Mouse (Mus musculus) hindbrain, embryonic 16.5 days (tissue): ENCODE measurements around the gene Akp3. TPM values are rescaled to one million over a fixed set of nuclear protein-coding genes. Genes with fewer than 3 reads are reported as not detected.
A peak's percentile ranks its signal among the peaks of the same experiment; 100 is the strongest.

ENCODE experiments used
- ATAC-seq: fragments of 200-750 bp; cut with Nextera tagmentation; 2 replicates; pipeline ENCODE4 v1.8.0; 2017; ENCODE audit warnings: moderate TSS enrichment, moderate library complexity
- H3K27ac ChIP-seq: fragments of 300-500 bp; sonication (generic); 2 replicates; pipeline ENCODE4 v1.5.1; 2014; ENCODE audit warnings: low read depth, mild to moderate bottlenecking, control low read depth, low read length, moderate library complexity
- H3K27me3 ChIP-seq: fragments of 300-500 bp; sonication (generic); replicated peaks from 2 replicates; pipeline ENCODE4 v1.6.1; 2014; ENCODE audit warnings: low read length; ENCODE audit not compliant: control insufficient read depth, insufficient read depth
- H3K36me3 ChIP-seq: fragments of 300-500 bp; sonication (generic); 2 replicates; pipeline ENCODE4 v1.6.1; 2014; ENCODE audit warnings: mild to moderate bottlenecking, low read length, moderate library complexity, mixed read lengths; ENCODE audit not compliant: control insufficient read depth, insufficient read depth
- H3K4me1 ChIP-seq: fragments of 300-500 bp; sonication (generic); 2 replicates; pipeline ENCODE4 v1.6.1; 2014; ENCODE audit warnings: low read depth, low read length; ENCODE audit not compliant: control insufficient read depth, insufficient read depth
- H3K4me2 ChIP-seq: fragments of 300-500 bp; sonication (generic); 2 replicates; pipeline ENCODE4 v1.6.1; 2014; ENCODE audit warnings: mild to moderate bottlenecking, low read length, control low read depth, moderate library complexity
- H3K4me3 ChIP-seq: fragments of 300-500 bp; sonication (generic); 2 replicates; pipeline ENCODE4 v1.5.1; 2014; ENCODE audit warnings: mild to moderate bottlenecking, low read length, control low read depth, moderate library complexity
- H3K9ac ChIP-seq: fragments of 300-500 bp; sonication (generic); 2 replicates; pipeline ENCODE4 v1.6.1; 2014; ENCODE audit warnings: low read depth, mild to moderate bottlenecking, control low read depth, low read length, moderate library complexity
- H3K9me3 ChIP-seq: fragments of 300-500 bp; sonication (generic); 2 replicates; pipeline ENCODE4 v1.6.1; 2014; ENCODE audit warnings: mild to moderate bottlenecking, low read length, moderate library complexity; ENCODE audit not compliant: control insufficient read depth
- WGBS: fragments of 180-500 bp; shearing (Covaris S2); extraction: QIAGEN DNeasy Blood & Tissue Kit; methylation state at CpG from one replicate; pipeline ENCODE4 v1.1.7; 2014; 5-methylcytosine and 5-hydroxymethylcytosine counted together
- polyA plus RNA-seq: library from polyadenylated mRNA; unstranded; fragments of >200 nt; fragmentation: Nextera tagmentation; extraction: Ambion mirVana; gene quantifications from 2 replicates; pipeline ENCODE4 v1.2.1, GENCODE M21; 2015

The Akp3 gene
- polyA plus RNA-seq, 1 experiment from 2014 or later: 0.09 TPM

DNA sequence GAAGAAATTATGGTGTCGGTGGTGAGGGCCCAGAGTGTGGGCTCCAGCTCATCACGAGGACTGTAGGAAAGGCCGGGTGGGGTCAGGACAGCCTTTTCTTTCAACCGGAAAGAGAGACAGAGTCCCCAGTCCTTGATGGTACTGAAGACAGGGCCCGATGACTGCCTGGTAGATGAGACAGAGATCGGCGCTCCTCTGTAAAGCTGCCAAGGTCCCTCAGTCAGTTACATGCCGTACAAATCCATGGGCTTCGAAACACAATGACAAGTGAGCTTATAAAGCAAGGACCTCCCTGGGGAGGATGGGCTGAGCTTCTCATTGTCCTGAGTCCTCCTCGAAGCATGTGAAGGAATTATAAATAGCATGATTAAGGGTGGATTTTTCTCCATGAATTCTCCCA lies 18.4 kb downstream of the Akp3 start:
- H3K9ac ChIP-seq: no peak overlapping the region
- 55% methylated on average over 10 of the region's 10 CpGs for WGBS

GRCm38 (mm10) chr1:87149422-87149821 lies 24.6 kb downstream of the Akp3 start:
- no peak overlapping the region for H3K4me2 ChIP-seq
- no peak overlapping the region for H3K4me3 ChIP-seq
- H3K27ac ChIP-seq: no peak overlapping the region
- H3K9me3 ChIP-seq: no peaks in the 10 kb centered on the region
- ATAC-seq: no peak
- peaks cover 35% of the 10 kb centered on the region for H3K27me3 ChIP-seq
- peaks cover 7% of the 10 kb centered on the region; the same call in 1 of the 2 replicates for H3K4me1 ChIP-seq
- H3K36me3 ChIP-seq: no peaks in the 10 kb centered on the region
- H3K9ac ChIP-seq: no peak overlapping the region
- 33% methylated on average over 13 of the region's 13 CpGs for WGBS

More for the DNA sequence above, 18.4 kb downstream of the Akp3 start:
- H3K27ac ChIP-seq: 0 out of 2 replicates have a peak overlapping the region, but pooled peaks have one; percentile 3
- no peaks in the 10 kb centered on the region for H3K27me3 ChIP-seq
- H3K4me2 ChIP-seq: no peak overlapping the region; the same call in 1 of the 2 replicates
- H3K4me1 ChIP-seq: peaks cover 7% of the 10 kb centered on the region
- H3K9me3 ChIP-seq: no peaks in the 10 kb centered on the region
- peak; percentile 40 for ATAC-seq
- H3K4me3 ChIP-seq: no peak overlapping the region
- H3K36me3 ChIP-seq: no peaks in the 10 kb centered on the region

GRCm38 (mm10) chr1:87151286-87151685 lies 26.5 kb downstream of the Akp3 start:
- Histone ChIP-seq H3K4me2 (no peak overlapping the region), H3K36me3 (no peaks in the 10 kb centered on the region), H3K9me3 (no peaks in the 10 kb centered on the region), H3K9ac (no peak overlapping the region), H3K4me3 (no peak overlapping the region), H3K27ac (no peak overlapping the region), H3K4me1 (peaks cover 14% of the 10 kb centered on the region), H3K27me3 (peaks cover 44% of the 10 kb centered on the region)
- WGBS: 88% methylated on average over 6 of the region's 6 CpGs
- no peak for ATAC-seq

DNA sequence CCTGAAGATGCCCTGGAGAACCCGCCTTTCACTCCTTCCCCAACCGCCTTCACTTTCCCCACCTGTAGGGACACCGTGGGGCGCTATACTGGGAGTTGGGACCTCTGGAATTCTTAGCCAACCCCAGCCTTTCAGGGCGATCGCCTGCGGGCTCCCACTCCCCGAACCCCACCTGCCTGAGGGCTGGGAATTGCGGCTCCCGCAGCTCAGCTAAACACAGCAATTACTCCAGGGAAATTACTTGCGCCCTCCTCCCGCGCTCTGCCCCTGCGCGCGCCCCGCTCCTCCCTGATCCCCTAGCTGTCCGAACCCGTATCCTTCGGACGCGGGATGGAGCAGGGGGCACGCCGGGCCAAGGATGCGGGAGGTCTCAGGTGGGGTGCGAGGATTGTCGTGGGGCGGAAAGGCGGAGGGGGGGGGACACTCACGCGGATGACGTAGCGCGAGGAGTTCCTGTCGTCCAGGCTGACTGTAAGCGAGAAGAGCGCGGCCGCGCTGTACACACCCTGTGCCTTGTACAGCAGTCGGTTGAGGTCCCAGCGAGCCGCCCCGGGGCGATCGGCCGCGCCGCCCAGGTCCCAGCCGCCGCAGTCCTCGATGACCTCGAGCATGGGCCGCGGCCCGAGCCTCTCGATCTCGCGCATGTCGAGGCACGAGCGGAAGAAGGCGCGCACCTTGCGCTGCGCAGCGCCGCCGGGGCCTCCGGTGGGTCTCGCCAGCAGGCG lies 29.2 kb downstream of the Akp3 start:
- Histone ChIP-seq H3K27me3 (peaks cover 51% of the 10 kb centered on the region), H3K4me3 (peak overlapping the region; percentile 48), H3K4me2 (peak overlapping the region; percentile 74), H3K9ac (peak overlapping the region; percentile 47), H3K9me3 (no peaks in the 10 kb centered on the region), H3K27ac (no peak overlapping the region), H3K4me1 (peaks cover 14% of the 10 kb centered on the region), H3K36me3 (no peaks in the 10 kb centered on the region)
- ATAC-seq: peak; percentile 41; the same call in 1 of the 2 replicates
- under 1% methylated on average over 71 of the region's 72 CpGs for WGBS

GRCm38 (mm10) chr1:87154501-87155120 lies 29.8 kb downstream of the Akp3 start:
- Histone ChIP-seq H3K4me1 (peaks cover 14% of the 10 kb centered on the region), H3K9me3 (no peaks in the 10 kb centered on the region), H3K27ac (no peak overlapping the region), H3K9ac (peak overlapping the region; percentile 47), H3K27me3 (peaks cover 51% of the 10 kb centered on the region), H3K36me3 (no peaks in the 10 kb centered on the region), H3K4me2 (peak overlapping the region; percentile 74), H3K4me3 (peak overlapping the region; percentile 48)
- 0 out of 2 replicates have a peak, but pooled peaks have one; percentile 1 for ATAC-seq
- 2% methylated on average over 54 of the region's 58 CpGs for WGBS

DNA sequence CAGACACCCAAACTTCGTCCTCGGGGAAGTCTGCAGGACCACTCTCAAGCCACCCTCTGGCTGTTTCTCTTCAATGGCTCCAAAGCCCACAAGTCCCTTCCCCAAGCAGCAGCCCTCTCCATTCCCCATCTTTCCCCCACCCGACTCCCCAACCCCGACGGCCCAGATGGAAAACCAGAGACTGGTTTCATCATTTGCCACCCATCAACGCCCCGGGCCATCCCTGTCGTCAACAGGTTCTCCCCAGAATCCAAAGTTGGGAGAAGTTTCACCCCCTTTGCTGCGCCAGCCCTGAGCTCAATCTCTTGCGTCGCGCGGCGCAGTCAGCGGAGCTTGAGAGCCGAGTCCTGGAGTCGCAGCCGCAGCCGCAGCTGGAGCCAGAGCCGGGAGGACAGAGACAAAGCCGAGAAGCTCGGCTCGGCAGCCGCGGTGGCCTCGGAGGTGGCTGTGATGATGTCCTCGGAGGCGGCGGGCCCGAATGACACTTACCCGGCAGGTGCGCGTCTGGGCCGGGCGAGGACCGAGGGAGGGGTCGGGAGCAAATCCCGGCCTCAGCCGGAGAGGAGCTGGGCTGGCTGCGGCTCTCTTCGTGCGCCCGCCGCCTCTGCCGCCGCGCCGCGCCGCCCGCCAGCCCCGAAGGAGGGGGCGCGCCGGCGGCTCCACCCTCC lies 30.9 kb downstream of the Akp3 start:
- peaks cover 48% of the 10 kb centered on the region for H3K27me3 ChIP-seq
- ATAC-seq: peak; percentile 34
- H3K9me3 ChIP-seq: no peaks in the 10 kb centered on the region
- H3K4me2 ChIP-seq: peak overlapping the region; percentile 74
- H3K4me1 ChIP-seq: peaks cover 14% of the 10 kb centered on the region
- peak overlapping the region; percentile 48 for H3K4me3 ChIP-seq
- H3K9ac ChIP-seq: peak overlapping the region; percentile 66
- under 1% methylated on average over 55 of the region's 56 CpGs for WGBS
- H3K27ac ChIP-seq: no peak overlapping the region
- H3K36me3 ChIP-seq: no peaks in the 10 kb centered on the region

DNA sequence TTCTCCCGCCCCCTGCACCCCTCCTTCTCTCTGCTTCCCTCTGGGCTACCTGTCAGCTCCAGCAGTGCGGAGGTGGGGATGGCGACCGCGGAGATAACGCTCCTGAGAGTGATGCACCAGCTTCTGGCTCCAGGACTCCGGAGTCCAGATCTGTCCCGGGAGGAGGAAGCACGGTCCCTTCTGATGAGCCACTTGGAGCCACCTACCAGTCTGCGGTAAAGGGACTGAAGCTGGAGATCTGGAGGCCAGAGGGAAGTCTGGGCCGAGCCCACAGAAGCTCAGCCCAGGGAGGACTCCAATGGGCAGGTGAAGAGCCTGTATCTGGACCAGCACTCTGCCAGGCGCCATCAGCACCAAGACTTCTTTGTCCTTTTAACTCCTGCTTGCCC lies 31.4 kb downstream of the Akp3 start, which contains the start of gene Ecel1:
Ecel1 (minus strand) TSS at position 323 of the 389 bp plus-strand sequence.
- 2% methylated on average over 12 of the region's 12 CpGs for WGBS
- H3K27ac ChIP-seq: no peak within 1 kb of the TSS
- no peak for ATAC-seq

GRCm38 (mm10) chr1:87159396-87159795 lies 34.6 kb downstream of the Akp3 start:
- WGBS: 82% methylated on average over 3 of the region's 3 CpGs
- no peak overlapping the region for H3K9ac ChIP-seq
- peaks cover 17% of the 10 kb centered on the region for H3K27me3 ChIP-seq
- H3K4me1 ChIP-seq: peaks cover 8% of the 10 kb centered on the region
- H3K27ac ChIP-seq: no peak overlapping the region
- H3K9me3 ChIP-seq: no peaks in the 10 kb centered on the region
- H3K36me3 ChIP-seq: no peaks in the 10 kb centered on the region
- no peak for ATAC-seq
- H3K4me2 ChIP-seq: no peak overlapping the region
- H3K4me3 ChIP-seq: no peak overlapping the region

More for the DNA sequence above, 31.4 kb downstream of the Akp3 start, which contains the start of gene Ecel1:
- peak within 1 kb of the TSS; percentile 48 for H3K4me3 ChIP-seq
- H3K4me2 ChIP-seq: peak within 1 kb of the TSS; percentile 74
- no peaks in the 10 kb centered on the region for H3K9me3 ChIP-seq
- H3K36me3 ChIP-seq: no peaks in the 10 kb centered on the region
- H3K4me1 ChIP-seq: peaks cover 14% of the 10 kb centered on the region
- H3K27me3 ChIP-seq: peaks cover 46% of the 10 kb centered on the region
- peak within 1 kb of the TSS; percentile 66 for H3K9ac ChIP-seq
